ENCODE assay signal across 9 mouse cellular contexts in genomic region chr1:79861130-79861942, GRCm38 (mm10). TPM values are rescaled to one million over a fixed set of nuclear protein-coding genes. Genes with fewer than 3 reads are reported as not detected.
DNase-seq lines count a peak whose midpoint lies in the region; ATAC-seq lines count a peak whose summit lies in the region.
"Had no signal": no experiment of that assay in that cellular context is flagged by ENCODE, and none has a peak within 500 bp of the region (broad histone marks: within the 10 kb centered on the region; RNA-seq: fewer than 3 reads in every experiment).

TSS of gene Serpine2 (minus strand) at chr1:79861180.

- 42% methylated on average over 6 of the region's 6 CpGs for WGBS in heart, embryonic 14.5 days
- WGBS in midbrain, embryonic 15.5 days, result 14% methylated on average over 6 of the region's 6 CpGs

- H3K4me2 ChIP-seq in heart, embryonic 14.5 days (ENCODE audit: low read length), result peak within 1 kb of the TSS; percentile 41
- H3K4me2 ChIP-seq in midbrain, embryonic 15.5 days, result peak within 1 kb of the TSS; percentile 10; the same call in 1 of the 2 replicates

- no peaks in the 10 kb centered on the region for H3K27me3 ChIP-seq in heart, embryonic 14.5 days (ENCODE audit: control insufficient read depth, insufficient read depth, low read length)
- H3K27me3 ChIP-seq in midbrain, embryonic 15.5 days (replicated peaks), result peaks cover 8% of the 10 kb centered on the region; the same call in 1 of the 2 replicates

- peak within 1 kb of the TSS; percentile 35 to 71; a peak in 3 of 4 replicates for H3K27ac ChIP-seq in heart, embryonic 14.5 days (replicated peaks in 1 of 2; ENCODE audit: control insufficient read depth in 1 of 2, insufficient read depth in 1 of 2, low read depth in 2 of 2, low read length in 2 of 2)
- peak within 1 kb of the TSS; percentile 50 for H3K27ac ChIP-seq in midbrain, embryonic 15.5 days

- no peaks in the 10 kb centered on the region for H3K9me3 ChIP-seq in heart, embryonic 14.5 days (ENCODE audit: control insufficient read depth, low read length)
- H3K9me3 ChIP-seq in midbrain, embryonic 15.5 days, result no peaks in the 10 kb centered on the region

- ATAC-seq in heart, embryonic 14.5 days (ENCODE audit: insufficient number of reproducible peaks, insufficient read depth, low FRiP score, low read depth), result no peak
- peak; percentile 50 for ATAC-seq in midbrain, embryonic 15.5 days (replicated peaks)

- H3K4me3 ChIP-seq in heart, embryonic 14.5 days (ENCODE audit: control insufficient read depth in 1 of 2, insufficient read depth in 1 of 2, low read depth in 1 of 2, low read length in 2 of 2), result no peak within 1 kb of the TSS
- H3K4me3 ChIP-seq in midbrain, embryonic 15.5 days, result no peak within 1 kb of the TSS
- H3K4me3 ChIP-seq: erythroblast, embryonic 14.5 days had no signal

- H3K9ac ChIP-seq in heart, embryonic 14.5 days (ENCODE audit: low read length), result no peak within 1 kb of the TSS
- no peak within 1 kb of the TSS for H3K9ac ChIP-seq in midbrain, embryonic 15.5 days

- H3K4me1 ChIP-seq in heart, embryonic 14.5 days (ENCODE audit: control insufficient read depth in 2 of 2, insufficient read depth in 2 of 2, low read length in 2 of 2), result peaks cover 10 to 35% of the 10 kb centered on the region in 2 experiments
- H3K4me1 ChIP-seq in midbrain, embryonic 15.5 days, result peaks cover 30% of the 10 kb centered on the region

- no peaks in the 10 kb centered on the region for H3K36me3 ChIP-seq in heart, embryonic 14.5 days (ENCODE audit: control insufficient read depth, insufficient read depth, low read length)
- no peaks in the 10 kb centered on the region for H3K36me3 ChIP-seq in midbrain, embryonic 15.5 days (replicated peaks)

- peak; percentile 3 for DNase-seq in cerebellum, adult 11-12 months
- no peak for DNase-seq in cerebellum, adult 18-20 months
- DNase-seq in thymus, postnatal 0 days (ENCODE audit: low spot score), result no peak
- DNase-seq in thymus, postnatal 10 days (ENCODE audit: low spot score in 2 of 2), result no peak
- DNase-seq in layer of hippocampus, postnatal 10 days (ENCODE audit: low spot score in 2 of 2), result peak; percentile 52 to 68
- no peak for DNase-seq in embryo, embryonic 10 days (ENCODE audit: low spot score)

RNA-seq across cellular contexts. Expression of gene Serpine2, which starts in this region (rescaled TPM):
- polyA plus RNA-seq in thymus, postnatal 0 days (2015; fragmentation: Nextera tagmentation; extraction: Ambion mirVana), result 48.0 and 54.6 TPM in 2 replicates
- polyA plus RNA-seq in heart, embryonic 14.5 days (2014; fragmentation: Nextera tagmentation; extraction: Ambion mirVana), result 128 and 156 TPM in 2 replicates
- 100 to 1,000 TPM; 171 to 185 TPM for total RNA-seq in layer of hippocampus, postnatal 10 days (2021)
- polyA plus RNA-seq in midbrain, embryonic 15.5 days (2015; fragmentation: Nextera tagmentation; extraction: Ambion mirVana), result 194 and 201 TPM in 2 replicates

Comparison
In these comparisons a context has a peak if more than half of its experiments do, and no peak if none do; other contexts are left out.
1. DNase-seq: peak in cerebellum, adult 11-12 months (single experiment) and layer of hippocampus, postnatal 10 days (2 of 2); none in cerebellum, adult 18-20 months (0 of 2), thymus, postnatal 0 days (single experiment), thymus, postnatal 10 days (0 of 2) and embryo, embryonic 10 days (single experiment).